Mouse (Mus musculus): ENCODE data around the gene Fbp1. TPM values are rescaled to one million over a fixed set of nuclear protein-coding genes. Genes with fewer than 3 reads are reported as not detected.

Fbp1 gene
- polyA plus RNA-seq, 1 experiment from 2014 or later: 0.35 TPM

DNA sequence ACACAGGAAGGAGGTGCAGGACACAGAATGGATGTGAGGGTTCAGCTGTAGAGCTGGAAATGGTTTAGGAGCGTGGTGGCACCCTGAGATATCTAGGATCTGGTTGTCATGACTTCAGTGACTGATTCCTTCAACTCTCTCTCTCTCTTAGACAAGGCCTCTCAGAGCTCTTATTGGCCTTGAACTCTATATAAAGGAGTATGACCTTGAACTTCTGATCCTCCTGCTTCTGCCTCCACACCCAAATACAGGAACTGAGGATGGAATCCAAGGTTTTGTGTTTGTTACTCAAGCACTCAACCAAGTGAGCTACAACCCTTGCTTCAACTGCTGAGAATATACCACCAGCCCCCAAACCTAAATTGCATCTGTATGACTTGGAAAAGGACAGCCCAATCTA, 12.0 kb downstream of the Fbp1 start:
- Histone ChIP-seq H3K9me3 (ENCODE audit: control insufficient read depth, low read length) (no peaks in the 10 kb centered on the region), H3K36me3 (ENCODE audit: control insufficient read depth, insufficient read depth, low read length) (no peaks in the 10 kb centered on the region), H3K4me3 (ENCODE audit: control insufficient read depth in 1 of 2, insufficient read depth in 1 of 2, low read depth in 1 of 2, low read length in 2 of 2) (no peak overlapping the region), H3K27ac (replicated peaks in 1 of 2; ENCODE audit: control insufficient read depth in 1 of 2, insufficient read depth in 1 of 2, low read depth in 2 of 2, low read length in 2 of 2) (no peak overlapping the region), H3K4me1 (ENCODE audit: control insufficient read depth in 2 of 2, insufficient read depth in 2 of 2, low read length in 2 of 2) (0 out of 4 replicates have a peak, but pooled peaks cover 0 to 3% of the 10 kb centered on the region in 2 experiments), H3K9ac (ENCODE audit: low read length) (no peak overlapping the region), H3K4me2 (ENCODE audit: low read length) (no peak overlapping the region), H3K27me3 (ENCODE audit: control insufficient read depth, insufficient read depth, low read length) (no peaks in the 10 kb centered on the region)
- ATAC-seq (ENCODE audit: insufficient number of reproducible peaks, insufficient read depth, low FRiP score, low read depth): no peak
- 83% methylated on average over 1 of the region's 1 CpGs for WGBS

GRCm38 (mm10) chr13:62872252-62872651, 15.8 kb downstream of the Fbp1 start:
- ATAC-seq (ENCODE audit: insufficient number of reproducible peaks, insufficient read depth, low FRiP score, low read depth): no peak
- H3K27ac ChIP-seq (replicated peaks in 1 of 2; ENCODE audit: control insufficient read depth in 1 of 2, insufficient read depth in 1 of 2, low read depth in 2 of 2, low read length in 2 of 2): no peak overlapping the region
- H3K4me2 ChIP-seq (ENCODE audit: low read length): no peak overlapping the region
- H3K9ac ChIP-seq (ENCODE audit: low read length): no peak overlapping the region
- no peaks in the 10 kb centered on the region for H3K36me3 ChIP-seq (ENCODE audit: control insufficient read depth, insufficient read depth, low read length)
- H3K4me1 ChIP-seq (ENCODE audit: control insufficient read depth in 2 of 2, insufficient read depth in 2 of 2, low read length in 2 of 2): 0 out of 4 replicates have a peak, but pooled peaks cover 0 to 2% of the 10 kb centered on the region in 2 experiments
- 66% methylated on average over 3 of the region's 3 CpGs for WGBS
- H3K9me3 ChIP-seq (ENCODE audit: control insufficient read depth, low read length): no peaks in the 10 kb centered on the region
- H3K4me3 ChIP-seq (ENCODE audit: control insufficient read depth in 1 of 2, insufficient read depth in 1 of 2, low read depth in 1 of 2, low read length in 2 of 2): no peak overlapping the region
- H3K27me3 ChIP-seq (ENCODE audit: control insufficient read depth, insufficient read depth, low read length): no peaks in the 10 kb centered on the region

GRCm38 (mm10) chr13:62870605-62871004, 17.5 kb downstream of the Fbp1 start:
- ATAC-seq (ENCODE audit: insufficient number of reproducible peaks, insufficient read depth, low FRiP score, low read depth): no peak
- H3K4me2 ChIP-seq (ENCODE audit: low read length): no peak overlapping the region
- no peaks in the 10 kb centered on the region for H3K36me3 ChIP-seq (ENCODE audit: control insufficient read depth, insufficient read depth, low read length)
- no peaks in the 10 kb centered on the region for H3K27me3 ChIP-seq (ENCODE audit: control insufficient read depth, insufficient read depth, low read length)
- no peak overlapping the region for H3K27ac ChIP-seq (replicated peaks in 1 of 2; ENCODE audit: control insufficient read depth in 1 of 2, insufficient read depth in 1 of 2, low read depth in 2 of 2, low read length in 2 of 2)
- H3K9ac ChIP-seq (ENCODE audit: low read length): no peak overlapping the region
- no peaks in the 10 kb centered on the region for H3K9me3 ChIP-seq (ENCODE audit: control insufficient read depth, low read length)
- H3K4me1 ChIP-seq (ENCODE audit: control insufficient read depth in 2 of 2, insufficient read depth in 2 of 2, low read length in 2 of 2): no peaks in the 10 kb centered on the region
- 73% methylated on average over 2 of the region's 2 CpGs for WGBS
- no peak overlapping the region for H3K4me3 ChIP-seq (ENCODE audit: control insufficient read depth in 1 of 2, insufficient read depth in 1 of 2, low read depth in 1 of 2, low read length in 2 of 2)

GRCm38 (mm10) chr13:62866817-62867216, 21.3 kb downstream of the Fbp1 start:
- Histone ChIP-seq H3K4me2 (ENCODE audit: low read length) (no peak overlapping the region), H3K4me1 (ENCODE audit: control insufficient read depth in 2 of 2, insufficient read depth in 2 of 2, low read length in 2 of 2) (no peaks in the 10 kb centered on the region), H3K9ac (ENCODE audit: low read length) (no peak overlapping the region), H3K4me3 (ENCODE audit: control insufficient read depth in 1 of 2, insufficient read depth in 1 of 2, low read depth in 1 of 2, low read length in 2 of 2) (no peak overlapping the region), H3K36me3 (ENCODE audit: control insufficient read depth, insufficient read depth, low read length) (no peaks in the 10 kb centered on the region), H3K27ac (replicated peaks in 1 of 2; ENCODE audit: control insufficient read depth in 1 of 2, insufficient read depth in 1 of 2, low read depth in 2 of 2, low read length in 2 of 2) (no peak overlapping the region), H3K9me3 (ENCODE audit: control insufficient read depth, low read length) (no peaks in the 10 kb centered on the region), H3K27me3 (ENCODE audit: control insufficient read depth, insufficient read depth, low read length) (no peaks in the 10 kb centered on the region)
- no peak for ATAC-seq (ENCODE audit: insufficient number of reproducible peaks, insufficient read depth, low FRiP score, low read depth)
- WGBS: 71% methylated on average over 4 of the region's 4 CpGs

DNA sequence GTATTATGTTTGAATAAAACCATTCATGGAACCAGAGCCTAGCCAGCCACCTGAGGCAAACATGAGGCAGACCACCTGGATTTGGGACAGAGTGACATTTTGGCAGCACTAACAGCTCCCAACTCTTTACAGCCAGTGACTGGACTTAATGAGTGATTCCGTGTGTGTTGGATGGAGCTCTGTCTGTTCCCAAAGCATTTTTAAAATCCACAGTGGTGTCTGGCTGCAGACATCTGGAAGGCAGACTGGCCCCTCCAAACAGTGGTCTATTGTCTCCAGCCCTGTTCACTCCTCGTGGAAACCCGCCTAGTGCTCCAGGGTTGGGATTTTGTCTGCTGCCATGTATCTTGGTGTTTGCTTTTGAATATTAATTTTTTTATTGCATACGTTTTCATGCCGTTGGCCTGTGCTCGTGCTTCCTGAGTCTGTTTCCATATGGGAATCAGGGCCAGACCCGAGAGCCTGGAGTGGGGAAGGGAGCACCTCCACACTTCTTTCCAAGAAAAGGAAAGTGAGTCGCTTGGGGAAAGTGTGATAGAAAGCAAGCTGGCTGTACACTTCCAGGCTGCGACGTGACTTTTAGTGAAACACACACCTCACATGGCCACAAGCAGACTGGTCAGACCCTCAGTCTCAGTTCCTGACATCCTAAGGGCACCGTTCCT, 22.3 kb downstream of the Fbp1 start:
- ATAC-seq (ENCODE audit: insufficient number of reproducible peaks, insufficient read depth, low FRiP score, low read depth): no peak
- H3K4me2 ChIP-seq (ENCODE audit: low read length): no peak overlapping the region
- no peak overlapping the region for H3K4me3 ChIP-seq (ENCODE audit: control insufficient read depth in 1 of 2, insufficient read depth in 1 of 2, low read depth in 1 of 2, low read length in 2 of 2)
- H3K9ac ChIP-seq (ENCODE audit: low read length): no peak overlapping the region
- H3K36me3 ChIP-seq (ENCODE audit: control insufficient read depth, insufficient read depth, low read length): no peaks in the 10 kb centered on the region
- H3K27ac ChIP-seq (replicated peaks in 1 of 2; ENCODE audit: control insufficient read depth in 1 of 2, insufficient read depth in 1 of 2, low read depth in 2 of 2, low read length in 2 of 2): peak overlapping the region; percentile 12 to 20; a peak in 3 of 4 replicates
- no peaks in the 10 kb centered on the region for H3K4me1 ChIP-seq (ENCODE audit: control insufficient read depth in 2 of 2, insufficient read depth in 2 of 2, low read length in 2 of 2)
- WGBS: 69% methylated on average over 11 of the region's 11 CpGs
- no peaks in the 10 kb centered on the region for H3K9me3 ChIP-seq (ENCODE audit: control insufficient read depth, low read length)
- H3K27me3 ChIP-seq (ENCODE audit: control insufficient read depth, insufficient read depth, low read length): no peaks in the 10 kb centered on the region

GRCm38 (mm10) chr13:62863771-62864170, 24.3 kb downstream of the Fbp1 start:
- H3K27me3 ChIP-seq (ENCODE audit: control insufficient read depth, insufficient read depth, low read length): no peaks in the 10 kb centered on the region
- ATAC-seq (ENCODE audit: insufficient number of reproducible peaks, insufficient read depth, low FRiP score, low read depth): no peak
- H3K27ac ChIP-seq (replicated peaks in 1 of 2; ENCODE audit: control insufficient read depth in 1 of 2, insufficient read depth in 1 of 2, low read depth in 2 of 2, low read length in 2 of 2): no peak overlapping the region
- no peak overlapping the region for H3K4me3 ChIP-seq (ENCODE audit: control insufficient read depth in 1 of 2, insufficient read depth in 1 of 2, low read depth in 1 of 2, low read length in 2 of 2)
- H3K36me3 ChIP-seq (ENCODE audit: control insufficient read depth, insufficient read depth, low read length): no peaks in the 10 kb centered on the region
- H3K4me1 ChIP-seq (ENCODE audit: control insufficient read depth in 2 of 2, insufficient read depth in 2 of 2, low read length in 2 of 2): no peaks in the 10 kb centered on the region; a peak in 1 of 4 replicates
- H3K9me3 ChIP-seq (ENCODE audit: control insufficient read depth, low read length): no peaks in the 10 kb centered on the region
- no peak overlapping the region for H3K4me2 ChIP-seq (ENCODE audit: low read length)
- WGBS: 56% methylated on average over 6 of the region's 6 CpGs
- no peak overlapping the region for H3K9ac ChIP-seq (ENCODE audit: low read length)

DNA sequence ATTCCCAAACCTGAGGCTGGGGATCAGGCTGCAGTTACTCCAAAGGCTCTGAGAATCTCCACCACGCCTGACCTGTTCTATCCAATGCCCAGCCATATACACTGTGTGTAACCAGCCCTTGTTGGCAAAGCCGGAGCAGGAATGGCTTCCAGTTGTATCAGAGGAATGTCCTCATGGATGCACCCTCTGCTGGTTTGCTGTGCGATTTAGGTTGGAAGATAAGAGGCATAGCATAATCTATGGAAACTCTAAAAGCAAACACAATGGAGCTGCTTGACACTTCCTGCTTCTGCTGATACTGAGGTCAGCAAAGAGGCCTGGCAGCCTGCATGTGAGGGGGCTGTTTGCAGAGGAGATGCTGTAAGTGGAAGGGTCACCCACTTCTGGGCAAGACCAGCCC, 25.2 kb downstream of the Fbp1 start:
- Histone ChIP-seq H3K4me3 (ENCODE audit: control insufficient read depth in 1 of 2, insufficient read depth in 1 of 2, low read depth in 1 of 2, low read length in 2 of 2) (no peak overlapping the region), H3K36me3 (ENCODE audit: control insufficient read depth, insufficient read depth, low read length) (no peaks in the 10 kb centered on the region), H3K4me1 (ENCODE audit: control insufficient read depth in 2 of 2, insufficient read depth in 2 of 2, low read length in 2 of 2) (no peaks in the 10 kb centered on the region; a peak in 1 of 4 replicates), H3K27me3 (ENCODE audit: control insufficient read depth, insufficient read depth, low read length) (no peaks in the 10 kb centered on the region), H3K9me3 (ENCODE audit: control insufficient read depth, low read length) (no peaks in the 10 kb centered on the region), H3K4me2 (ENCODE audit: low read length) (no peak overlapping the region), H3K9ac (ENCODE audit: low read length) (no peak overlapping the region), H3K27ac (replicated peaks in 1 of 2; ENCODE audit: control insufficient read depth in 1 of 2, insufficient read depth in 1 of 2, low read depth in 2 of 2, low read length in 2 of 2) (no peak overlapping the region)
- 50% methylated on average over 3 of the region's 3 CpGs for WGBS
- no peak; the same call in 1 of the 2 replicates for ATAC-seq (ENCODE audit: insufficient number of reproducible peaks, insufficient read depth, low FRiP score, low read depth)

GRCm38 (mm10) chr13:62860068-62860467, 28.0 kb downstream of the Fbp1 start:
- 84% methylated on average over 4 of the region's 4 CpGs for WGBS
- no peak overlapping the region for H3K9ac ChIP-seq (ENCODE audit: low read length)
- no peaks in the 10 kb centered on the region; a peak in 1 of 4 replicates for H3K4me1 ChIP-seq (ENCODE audit: control insufficient read depth in 2 of 2, insufficient read depth in 2 of 2, low read length in 2 of 2)
- no peak overlapping the region for H3K4me2 ChIP-seq (ENCODE audit: low read length)
- no peaks in the 10 kb centered on the region for H3K36me3 ChIP-seq (ENCODE audit: control insufficient read depth, insufficient read depth, low read length)
- no peaks in the 10 kb centered on the region for H3K9me3 ChIP-seq (ENCODE audit: control insufficient read depth, low read length)
- H3K27me3 ChIP-seq (ENCODE audit: control insufficient read depth, insufficient read depth, low read length): no peaks in the 10 kb centered on the region
- H3K4me3 ChIP-seq (ENCODE audit: control insufficient read depth in 1 of 2, insufficient read depth in 1 of 2, low read depth in 1 of 2, low read length in 2 of 2): no peak overlapping the region
- H3K27ac ChIP-seq (replicated peaks in 1 of 2; ENCODE audit: control insufficient read depth in 1 of 2, insufficient read depth in 1 of 2, low read depth in 2 of 2, low read length in 2 of 2): no peak overlapping the region
- no peak for ATAC-seq (ENCODE audit: insufficient number of reproducible peaks, insufficient read depth, low FRiP score, low read depth)
